Mouse (Mus musculus): ENCODE results near the gene Tmem101.

DNA sequence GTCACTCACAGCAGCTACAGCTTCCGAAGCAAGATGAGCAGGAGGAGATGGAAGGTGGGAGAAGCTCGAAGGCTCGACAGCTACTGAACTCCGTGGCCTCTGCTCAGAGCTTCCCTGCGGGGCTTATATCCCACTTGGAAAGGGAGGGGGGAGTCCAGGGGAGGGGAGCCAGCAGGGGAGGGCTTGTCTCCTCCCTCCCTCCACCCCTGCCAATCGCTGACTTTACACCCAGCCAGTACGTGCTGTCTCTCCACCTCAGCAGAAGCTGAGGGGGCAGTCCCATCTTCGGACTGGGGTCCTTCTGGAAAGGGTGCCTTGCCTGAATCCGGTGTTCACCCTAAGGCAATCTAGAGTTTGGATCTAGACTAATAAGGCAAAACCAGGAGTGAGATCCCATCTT is 48.5 kb downstream of the Tmem101 start, which contains the start of gene Pyy:
- TF ChIP-seq CTCF (IDR thresholded peaks at IDR 0.05; ENCODE audit: control insufficient read depth, insufficient read depth, insufficient read length) = no peak
- no peak for TF ChIP-seq MAX (IDR thresholded peaks at IDR 0.05)
- TF ChIP-seq USF1 (IDR thresholded peaks at IDR 0.05; ENCODE audit: low read depth) = no peak
- no peak for TF ChIP-seq MYOD1 (IDR thresholded peaks at IDR 0.05; ENCODE audit: control insufficient read depth, insufficient read length, low read depth)
- TF ChIP-seq CEBPB (IDR thresholded peaks at IDR 0.05; ENCODE audit: low read depth) = no peak

All from C2C12 (cell line).